Mouse (Mus musculus): ENCODE results near the gene Pheta1. TPM values are rescaled to one million over a fixed set of nuclear protein-coding genes. Genes with fewer than 3 reads are reported as not detected.

Pheta1 gene
- polyA plus RNA-seq (2015; fragmentation: Nextera tagmentation; extraction: Ambion mirVana): 17.5 and 19.0 TPM in 2 replicates

DNA sequence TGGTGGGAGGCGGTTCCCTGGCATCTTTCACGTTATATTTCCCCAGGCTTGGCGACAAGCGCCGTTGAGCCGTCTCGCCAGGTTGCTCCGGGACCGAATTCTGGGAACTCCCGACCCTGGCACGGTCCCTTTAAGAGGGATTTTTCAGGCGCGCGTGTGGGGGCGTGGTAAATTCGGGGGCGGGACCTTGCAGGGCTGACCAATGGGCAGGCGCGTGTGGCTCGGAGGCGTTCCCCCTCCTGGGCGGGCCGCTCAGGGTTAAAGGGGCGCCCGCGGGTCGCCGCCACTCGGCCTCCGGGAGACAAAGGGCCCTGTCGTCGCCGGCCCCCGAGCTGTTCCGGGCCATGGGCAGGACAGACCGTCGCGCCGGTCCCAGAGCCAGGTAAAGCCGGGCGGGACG is at the start of gene Pheta1:
TSS of gene Pheta1 (plus strand) at position 242 of the 400 bp plus-strand sequence.

DNA sequence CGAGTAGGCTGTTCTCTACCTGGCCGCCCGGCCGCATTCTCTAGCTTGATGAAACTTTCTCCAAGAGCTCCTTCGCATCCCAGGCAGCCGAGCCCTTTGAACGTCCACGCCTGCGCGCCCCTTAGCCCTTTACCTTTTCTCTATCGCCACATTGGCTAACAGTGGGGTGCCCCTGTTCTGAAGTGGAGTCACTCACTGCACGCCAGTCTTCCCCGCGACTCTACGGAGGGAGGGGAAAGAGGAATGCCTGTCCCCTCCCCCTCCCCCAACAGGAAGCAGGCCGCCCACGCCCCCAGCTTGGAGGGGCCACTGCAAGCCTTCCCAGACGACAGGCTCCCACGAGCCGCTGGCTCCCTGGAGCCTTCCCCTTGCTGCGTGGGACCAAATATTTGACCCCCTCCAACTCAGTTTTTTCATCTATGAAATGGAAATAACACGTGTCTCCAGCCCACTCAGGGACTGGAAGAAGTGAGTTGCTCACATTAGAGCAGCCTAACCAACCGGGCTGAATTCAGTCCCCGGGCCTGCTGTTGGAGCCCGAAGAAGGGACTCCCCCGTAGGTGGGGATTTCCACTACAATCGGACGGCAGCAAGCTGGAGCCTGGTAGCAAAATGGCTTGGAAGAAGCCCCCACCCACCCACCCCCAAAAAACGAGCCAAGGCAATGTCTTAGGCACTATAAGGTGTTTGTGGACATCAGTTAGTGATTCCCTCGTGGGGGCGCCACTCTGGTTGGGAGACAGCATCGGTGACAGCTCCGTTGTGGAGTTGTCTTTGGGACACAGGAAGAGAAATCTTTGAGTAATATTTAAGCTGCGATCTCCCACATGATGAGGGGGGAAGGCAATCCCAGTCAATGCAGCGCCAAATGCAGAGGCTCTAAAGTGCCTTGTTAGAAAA is 11.1 kb upstream of the Pheta1 start, which contains the start of gene Sh2b3:
TSS of gene Sh2b3 (minus strand) at position 206 of the 900 bp plus-strand sequence.

Small RNAs within 50 kb of the gene (microRNA-seq; reads per million reads assigned to microRNA genes)
- gene Mir7031 (ENCODE audit: borderline replicate concordance, insufficient number of aligned reads): not detected

Other genes with a start within 250 kb of the Pheta1 start
- 5.8 and 9.6 TPM in 2 replicates for gene Acad12, start 230.0 kb upstream of the Pheta1 start, polyA plus RNA-seq (2015; fragmentation: Nextera tagmentation; extraction: Ambion mirVana)
- 4.5 and 5.3 TPM in 2 replicates for gene Acad10, start 188.5 kb upstream of the Pheta1 start, polyA plus RNA-seq (2015; fragmentation: Nextera tagmentation; extraction: Ambion mirVana)
- gene Brap, start 188.4 kb upstream of the Pheta1 start, polyA plus RNA-seq (2015; fragmentation: Nextera tagmentation; extraction: Ambion mirVana): 29.9 and 36.1 TPM in 2 replicates
- 63.0 and 79.0 TPM in 2 replicates for gene Atxn2, start 137.6 kb upstream of the Pheta1 start, polyA plus RNA-seq (2015; fragmentation: Nextera tagmentation; extraction: Ambion mirVana)
- 13.1 and 20.9 TPM in 2 replicates for gene Sh2b3, start 11.3 kb upstream of the Pheta1 start, polyA plus RNA-seq (2015; fragmentation: Nextera tagmentation; extraction: Ambion mirVana)
- 3.9 and 5.8 TPM in 2 replicates for gene Cux2, start 201.1 kb downstream of the Pheta1 start, polyA plus RNA-seq (2015; fragmentation: Nextera tagmentation; extraction: Ambion mirVana)